Mouse (Mus musculus) left cerebral cortex, adult 8-10 months (tissue): ENCODE measurements around the gene Gm436. TPM values are rescaled to one million over a fixed set of nuclear protein-coding genes. Genes with fewer than 3 reads are reported as not detected.

ENCODE experiments used
- DNase-seq, 2 experiments: peaks; one replicate each; pipeline ENCODE4 v3.0.0; 2022; ENCODE audit warnings: low spot score in 2 of 2
- total RNA-seq, 4 experiments: library from RNA; stranded (reverse); gene quantifications; 2 replicates each; pipeline ENCODE4 v1.2.4; 2022

The Gm436 gene
- not detected for total RNA-seq

GRCm38 (mm10) chr4:144686268-144686667, at the start of gene Gm436:
Gene Gm436 (minus strand): TSS chr4:144686368.
- DNase-seq: no peak

DNA sequence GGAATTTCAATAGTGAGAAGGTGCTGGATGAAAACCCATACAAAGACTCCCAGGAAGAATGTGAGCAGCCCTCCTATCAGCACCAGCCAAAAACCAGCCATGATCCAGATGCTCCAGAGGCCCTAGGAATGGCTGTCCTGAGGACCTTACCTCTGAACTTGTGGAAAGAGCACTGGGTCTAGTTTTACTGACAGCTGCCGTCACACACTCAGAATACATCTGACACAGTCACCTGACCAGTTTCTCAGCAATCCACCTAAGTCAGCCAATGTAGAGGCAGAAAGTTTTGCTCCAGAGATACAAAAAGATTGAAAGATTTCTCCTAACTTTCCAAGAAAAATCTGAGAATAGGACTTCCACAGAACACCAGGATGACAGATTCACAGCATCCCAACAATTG, 35.1 kb upstream of the Gm436 start, which contains the start of gene Gm13178:
Gm13178 (minus strand) TSS at position 101 of the 400 bp plus-strand sequence.
- DNase-seq: no peak

DNA sequence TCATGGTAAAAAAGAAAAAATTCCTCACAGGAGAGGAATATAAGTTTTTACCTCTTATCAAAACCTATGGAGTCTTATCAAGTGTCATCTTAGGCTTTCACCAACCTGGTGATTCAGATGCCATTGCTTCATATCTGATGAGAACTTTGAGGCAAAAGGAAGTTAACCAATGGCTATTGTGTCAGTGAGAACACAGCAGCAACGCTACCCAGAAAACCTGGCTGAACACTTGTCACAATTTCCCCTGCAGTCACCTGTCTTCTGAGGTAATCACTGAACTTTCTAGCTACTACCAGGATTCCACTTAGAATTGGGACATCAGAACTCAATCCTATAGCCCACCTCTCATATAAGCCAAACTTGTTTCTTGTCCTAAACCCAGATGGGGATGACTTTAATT, 33.5 kb upstream of the Gm436 start:
- no peak for DNase-seq

DNA sequence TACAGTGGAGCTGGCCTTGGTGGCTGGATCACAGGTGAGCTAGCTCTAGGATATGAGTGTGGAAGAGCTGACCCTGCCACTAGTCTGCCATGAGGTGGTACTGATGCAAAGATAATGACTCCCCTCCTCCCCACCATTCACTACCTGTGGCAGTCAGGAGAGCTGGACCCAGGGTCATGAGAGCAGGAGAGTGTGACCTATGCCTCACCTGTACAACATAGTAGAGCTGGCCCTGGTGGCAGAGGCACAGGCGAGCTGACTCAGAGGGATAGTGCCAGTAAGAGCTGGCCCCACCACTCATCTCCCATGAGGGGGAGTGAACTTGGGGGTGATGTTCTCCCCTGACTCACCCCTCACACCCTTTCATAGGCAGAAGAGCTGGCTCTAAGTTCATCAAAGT, 32.1 kb upstream of the Gm436 start:
- DNase-seq: no peak

DNA sequence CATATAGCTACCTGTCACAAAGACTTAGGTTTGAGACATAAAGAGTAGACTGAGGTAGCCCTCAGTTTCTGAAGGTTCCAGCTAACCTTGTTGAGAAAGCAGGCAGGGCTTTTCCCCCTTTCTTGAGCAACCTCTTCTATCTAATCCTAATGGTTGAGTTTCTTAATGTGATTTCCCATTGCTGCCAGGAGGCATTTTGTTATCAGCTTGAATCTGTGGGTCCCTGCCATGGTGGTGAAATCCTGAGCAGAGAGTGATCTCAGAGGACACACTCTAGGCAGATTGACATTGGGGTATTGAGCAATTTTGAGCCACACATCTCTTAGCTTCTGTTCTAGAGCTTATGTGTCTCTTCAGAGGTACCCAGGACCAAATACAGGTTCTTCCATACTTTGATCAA, 47.9 kb downstream of the Gm436 start:
- no peak for DNase-seq

Other genes with a start within 250 kb of the Gm436 start
- gene 1700012P22Rik, start 247.6 kb downstream of the Gm436 start, total RNA-seq: not detected
- gene Gm9944, start 233.1 kb downstream of the Gm436 start, total RNA-seq: not detected
- gene Aadacl3, start 222.6 kb downstream of the Gm436 start, total RNA-seq: not detected
- gene 9430007A20Rik, start 166.5 kb downstream of the Gm436 start, total RNA-seq: not detected
- not detected for gene Gm13124, start 121.2 kb downstream of the Gm436 start, total RNA-seq
- gene Aadacl4, start 72.7 kb downstream of the Gm436 start, total RNA-seq: not detected
- under 1 TPM; 0.49 to 0.59 (median 0.51) TPM for gene Gm13178, start 35.0 kb upstream of the Gm436 start, total RNA-seq
- not detected for gene Gm438, start 100.2 kb upstream of the Gm436 start, total RNA-seq
- gene Dhrs3, start 206.5 kb upstream of the Gm436 start, total RNA-seq: 10 to 100 TPM; 30.2 to 35.8 (median 32.5) TPM